Mouse (Mus musculus): ENCODE measurements around the gene Nod1.

DNA sequence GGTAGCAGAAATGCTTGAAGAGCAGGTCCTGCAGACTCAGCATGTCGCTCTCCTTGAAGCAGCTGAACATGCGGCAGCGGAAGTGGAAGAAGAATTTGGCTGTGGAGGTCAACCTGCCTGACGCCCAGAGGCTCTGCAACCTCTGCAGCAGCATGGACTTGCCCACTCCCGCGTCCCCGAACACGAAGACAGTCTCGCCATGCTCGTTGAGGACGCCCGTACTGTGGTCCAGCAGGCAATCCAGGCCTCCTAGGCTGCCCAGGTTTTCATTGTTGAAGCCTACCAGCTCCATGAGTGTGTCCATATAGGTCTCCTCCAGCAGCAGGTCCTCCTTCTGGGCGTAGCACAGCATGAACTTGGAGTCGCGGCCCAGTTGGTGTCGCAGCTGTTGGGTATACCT lies 27.9 kb downstream of the Nod1 start:
- TF ChIP-seq CTCF (IDR thresholded peaks at IDR 0.05; ENCODE audit: control insufficient read depth, insufficient read depth, low read length) (no peak), POLR2A (IDR thresholded peaks at IDR 0.05; ENCODE audit: borderline replicate concordance, control insufficient read depth, low read depth, low read length) (no peak)
